Mouse (Mus musculus): ENCODE measurements around the gene Rer1. TPM values are rescaled to one million over a fixed set of nuclear protein-coding genes. Genes with fewer than 3 reads are reported as not detected.

The Rer1 gene
- total RNA-seq, 1 experiment = 161 TPM

DNA sequence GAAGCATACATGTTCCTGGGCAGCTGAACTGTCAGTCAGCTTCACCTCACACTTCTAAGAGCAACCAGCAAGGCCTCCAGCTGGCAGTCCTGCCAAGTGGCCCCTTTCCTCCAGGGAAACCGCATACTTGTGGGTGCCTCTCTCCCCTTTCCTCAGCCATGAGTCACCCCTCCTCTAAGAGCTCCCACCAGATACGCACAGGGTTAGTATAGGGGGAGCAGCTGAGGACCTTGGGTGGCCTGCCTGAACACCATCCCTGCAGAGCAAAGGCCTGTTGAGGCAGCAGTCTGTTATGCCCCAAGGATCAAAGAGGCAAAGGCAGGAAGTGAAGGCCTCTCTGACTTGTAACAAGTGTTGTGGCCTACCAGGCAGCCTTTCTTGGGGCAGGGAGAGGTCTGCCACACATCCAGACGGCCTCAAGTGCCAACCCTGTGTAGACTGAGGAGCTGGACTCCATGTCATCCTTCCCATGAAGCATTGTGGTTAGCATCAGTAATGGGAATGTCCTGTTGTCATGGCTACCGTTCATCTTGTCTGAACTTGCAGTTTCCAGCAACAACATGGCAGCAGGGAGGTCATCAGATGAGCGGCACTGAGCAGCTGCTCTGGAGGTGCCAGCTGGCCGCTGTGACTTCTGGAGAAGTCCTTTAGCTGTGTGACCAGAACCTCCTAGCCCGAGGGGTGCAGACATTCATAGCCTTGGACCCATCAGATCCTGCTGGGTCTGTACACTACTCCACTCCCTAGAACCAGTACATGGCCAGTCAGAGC is 40.6 kb upstream of the Rer1 start:
- peaks cover 5 to 17% of the 10 kb centered on the region in 2 experiments; a peak in 3 of 4 replicates for H3K4me1 ChIP-seq (ENCODE audit: control insufficient read depth in 2 of 2, insufficient read depth in 2 of 2, low read length in 2 of 2, poor library complexity in 1 of 2)
- in situ Hi-C loops (cut with MboI; ENCODE audit: low sequenced_read_pairs in 2 of 2, unreplicated experiment in 2 of 2) = no loop called here
- H3K27ac ChIP-seq (ENCODE audit: insufficient read depth, low read depth, low read length, poor library complexity, severe bottlenecking) = no peak overlapping the region
- TF ChIP-seq ZNF384 (IDR thresholded peaks at IDR 0.05; ENCODE audit: low read depth, low read length) (no peak), HCFC1 (IDR thresholded peaks at IDR 0.05; ENCODE audit: borderline replicate concordance, insufficient read depth, low read length) (no peak), CHD2 (IDR thresholded peaks at IDR 0.05; ENCODE audit: low read depth, low read length) (no peak), ZC3H11A (IDR thresholded peaks at IDR 0.05; ENCODE audit: borderline replicate concordance, low read depth, low read length) (no peak)
- DNase-seq (ENCODE audit: low read depth, low spot score) = no peak
- H3K4me3 ChIP-seq (ENCODE audit: insufficient read depth in 1 of 2, low read depth in 1 of 2, low read length in 2 of 2, poor library complexity in 1 of 2, severe bottlenecking in 1 of 2) = no peak overlapping the region
- H3K9ac ChIP-seq (ENCODE audit: insufficient read depth, low read depth, low read length, poor library complexity, severe bottlenecking) = no peak overlapping the region
- H3K36me3 ChIP-seq (ENCODE audit: control insufficient read depth, insufficient read depth, low read length, poor library complexity, severe bottlenecking) = no peaks in the 10 kb centered on the region
- no peaks in the 10 kb centered on the region for H3K9me3 ChIP-seq (ENCODE audit: control insufficient read depth, insufficient read depth, low read depth, low read length)

DNA sequence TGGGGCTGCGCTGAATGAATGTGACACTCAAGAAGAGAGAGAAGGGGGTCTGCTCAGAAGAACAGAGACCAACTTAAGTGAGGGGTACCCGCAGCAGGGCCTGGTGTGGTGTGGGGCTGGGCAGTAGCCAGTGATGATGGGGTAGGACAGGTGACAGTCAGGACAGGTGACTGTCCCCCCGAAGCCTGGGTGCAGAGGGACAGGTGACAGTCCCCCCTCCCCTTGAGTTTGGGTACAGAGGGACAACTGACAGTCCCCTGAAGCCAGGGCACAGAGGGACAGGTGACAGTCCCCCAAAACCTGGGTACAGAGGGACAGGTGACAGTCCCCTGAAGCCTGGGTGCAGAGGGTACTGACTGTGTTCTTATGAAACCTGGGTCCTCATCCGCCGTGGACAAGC is 40.0 kb upstream of the Rer1 start:
- Histone ChIP-seq H3K9ac (ENCODE audit: insufficient read depth, low read depth, low read length, poor library complexity, severe bottlenecking) (no peak overlapping the region), H3K9me3 (ENCODE audit: control insufficient read depth, insufficient read depth, low read depth, low read length) (no peaks in the 10 kb centered on the region), H3K36me3 (ENCODE audit: control insufficient read depth, insufficient read depth, low read length, poor library complexity, severe bottlenecking) (no peaks in the 10 kb centered on the region), H3K4me1 (ENCODE audit: control insufficient read depth in 2 of 2, insufficient read depth in 2 of 2, low read length in 2 of 2, poor library complexity in 1 of 2) (peaks cover 5 to 18% of the 10 kb centered on the region in 2 experiments; a peak in 3 of 4 replicates), H3K4me3 (ENCODE audit: insufficient read depth in 1 of 2, low read depth in 1 of 2, low read length in 2 of 2, poor library complexity in 1 of 2, severe bottlenecking in 1 of 2) (no peak overlapping the region), H3K27ac (ENCODE audit: insufficient read depth, low read depth, low read length, poor library complexity, severe bottlenecking) (no peak overlapping the region)
- TF ChIP-seq CHD2 (IDR thresholded peaks at IDR 0.05; ENCODE audit: low read depth, low read length) (no peak), MAFK (IDR thresholded peaks at IDR 0.05; ENCODE audit: insufficient read depth, low read depth, low read length) (no peak), ZNF384 (IDR thresholded peaks at IDR 0.05; ENCODE audit: low read depth, low read length) (no peak), HCFC1 (IDR thresholded peaks at IDR 0.05; ENCODE audit: borderline replicate concordance, insufficient read depth, low read length) (no peak), ZC3H11A (IDR thresholded peaks at IDR 0.05; ENCODE audit: borderline replicate concordance, low read depth, low read length) (no peak)
- DNase-seq (ENCODE audit: low read depth, low spot score) = no peak
- in situ Hi-C loops (cut with MboI; ENCODE audit: low sequenced_read_pairs in 2 of 2, unreplicated experiment in 2 of 2) = no loop called here

DNA sequence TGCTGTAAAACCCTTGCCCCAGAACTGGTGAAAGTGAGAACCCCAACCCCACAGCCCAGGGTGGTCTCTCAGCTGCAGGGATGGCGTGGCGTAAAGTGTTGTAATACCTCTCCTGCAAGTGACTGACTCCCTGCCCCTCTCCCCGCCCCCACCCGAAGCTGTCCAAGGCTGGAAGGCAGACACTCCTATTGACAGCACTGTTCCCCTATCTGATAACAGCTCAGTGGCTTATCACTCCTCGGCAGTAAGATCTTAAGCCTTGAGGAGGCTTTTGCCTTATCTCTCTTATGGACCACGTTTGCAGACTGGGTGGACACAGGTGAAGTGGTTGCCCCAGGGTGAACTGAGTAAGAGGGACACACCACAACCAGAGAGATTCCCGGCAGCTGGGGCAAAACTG is 39.1 kb upstream of the Rer1 start:
- Histone ChIP-seq H3K36me3 (ENCODE audit: control insufficient read depth, insufficient read depth, low read length, poor library complexity, severe bottlenecking) (no peaks in the 10 kb centered on the region), H3K4me3 (ENCODE audit: insufficient read depth in 1 of 2, low read depth in 1 of 2, low read length in 2 of 2, poor library complexity in 1 of 2, severe bottlenecking in 1 of 2) (no peak overlapping the region), H3K4me1 (ENCODE audit: control insufficient read depth in 2 of 2, insufficient read depth in 2 of 2, low read length in 2 of 2, poor library complexity in 1 of 2) (peaks cover 5 to 23% of the 10 kb centered on the region in 2 experiments; a peak in 3 of 4 replicates), H3K9ac (ENCODE audit: insufficient read depth, low read depth, low read length, poor library complexity, severe bottlenecking) (no peak overlapping the region), H3K9me3 (ENCODE audit: control insufficient read depth, insufficient read depth, low read depth, low read length) (no peaks in the 10 kb centered on the region), H3K27ac (ENCODE audit: insufficient read depth, low read depth, low read length, poor library complexity, severe bottlenecking) (no peak overlapping the region)
- in situ Hi-C loops (cut with MboI; ENCODE audit: low sequenced_read_pairs in 2 of 2, unreplicated experiment in 2 of 2) = no loop called here
- DNase-seq (ENCODE audit: low read depth, low spot score) = no peak
- TF ChIP-seq CHD2 (IDR thresholded peaks at IDR 0.05; ENCODE audit: low read depth, low read length) (no peak), ZNF384 (IDR thresholded peaks at IDR 0.05; ENCODE audit: low read depth, low read length) (no peak), MAFK (IDR thresholded peaks at IDR 0.05; ENCODE audit: insufficient read depth, low read depth, low read length) (no peak), ZC3H11A (IDR thresholded peaks at IDR 0.05; ENCODE audit: borderline replicate concordance, low read depth, low read length) (no peak), HCFC1 (IDR thresholded peaks at IDR 0.05; ENCODE audit: borderline replicate concordance, insufficient read depth, low read length) (no peak)

DNA sequence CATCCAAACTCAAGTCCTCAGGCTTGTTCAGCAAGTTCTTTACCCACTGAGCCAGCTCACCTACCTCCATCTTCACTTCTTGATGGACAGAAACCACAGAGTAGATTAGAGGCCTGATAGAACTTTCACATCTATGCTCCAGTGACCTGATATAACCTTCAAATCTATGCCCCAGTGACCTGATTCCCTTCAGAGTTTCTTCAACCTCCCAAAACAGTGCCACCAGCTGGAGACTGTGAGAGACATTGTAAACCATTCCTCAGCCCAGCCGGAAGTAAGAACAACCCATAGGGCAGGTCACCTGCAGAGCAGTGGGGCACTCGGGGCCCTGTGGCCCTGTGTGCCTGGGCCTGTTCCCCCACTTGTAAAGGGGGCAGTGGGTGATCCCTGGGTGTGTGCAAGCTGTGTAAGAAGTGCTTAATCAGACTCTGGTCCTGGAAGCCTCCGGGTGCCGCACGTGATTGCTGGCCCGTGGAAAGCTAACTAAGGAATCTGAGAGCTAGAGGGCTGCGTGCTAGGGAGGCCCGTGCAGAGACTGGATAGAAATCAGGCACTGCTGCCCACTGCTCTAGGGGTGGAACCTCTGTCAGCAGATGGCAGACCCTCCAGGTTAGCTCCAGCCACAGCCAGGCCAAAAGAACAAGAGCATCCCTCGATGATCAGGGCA is 37.8 kb upstream of the Rer1 start:
- in situ Hi-C loops (cut with MboI; ENCODE audit: low sequenced_read_pairs in 2 of 2, unreplicated experiment in 2 of 2) = no loop called here
- no peaks in the 10 kb centered on the region for H3K36me3 ChIP-seq (ENCODE audit: control insufficient read depth, insufficient read depth, low read length, poor library complexity, severe bottlenecking)
- H3K27ac ChIP-seq (ENCODE audit: insufficient read depth, low read depth, low read length, poor library complexity, severe bottlenecking) = no peak overlapping the region
- H3K9me3 ChIP-seq (ENCODE audit: control insufficient read depth, insufficient read depth, low read depth, low read length) = no peaks in the 10 kb centered on the region
- H3K4me1 ChIP-seq (ENCODE audit: control insufficient read depth in 2 of 2, insufficient read depth in 2 of 2, low read length in 2 of 2, poor library complexity in 1 of 2) = peaks cover 3 to 23% of the 10 kb centered on the region in 2 experiments; a peak in 3 of 4 replicates
- no peak for TF ChIP-seq MAFK (IDR thresholded peaks at IDR 0.05; ENCODE audit: insufficient read depth, low read depth, low read length)
- H3K9ac ChIP-seq (ENCODE audit: insufficient read depth, low read depth, low read length, poor library complexity, severe bottlenecking) = peak overlapping the region; percentile 6; the same call in 1 of the 2 replicates
- no peak for DNase-seq (ENCODE audit: low read depth, low spot score)
- H3K4me3 ChIP-seq (ENCODE audit: insufficient read depth in 1 of 2, low read depth in 1 of 2, low read length in 2 of 2, poor library complexity in 1 of 2, severe bottlenecking in 1 of 2) = no peak overlapping the region

Measured in ES-E14 (cell line).